Mouse (Mus musculus): Measurements from ENCODE around the gene Sec22b. TPM values are rescaled to one million over a fixed set of nuclear protein-coding genes. Genes with fewer than 3 reads are reported as not detected.

The Sec22b gene
- polyA plus RNA-seq, 1 experiment from 2014 or later = 114 TPM

- H3K27me3 ChIP-seq (ENCODE audit: control insufficient read depth, insufficient read depth, low read length) = no peaks in the 10 kb centered on the region; the same call in 1 of the 2 replicates
- H3K4me3 ChIP-seq (replicated peaks; ENCODE audit: low read depth, low read length) = no peak overlapping the region
- H3K4me1 ChIP-seq (ENCODE audit: control insufficient read depth, insufficient read depth, low read length) = no peaks in the 10 kb centered on the region
- H3K27ac ChIP-seq (replicated peaks; ENCODE audit: low read depth, low read length) = no peak overlapping the region
- no peak for ATAC-seq (ENCODE audit: low FRiP score, low TSS enrichment)
- no peak overlapping the region for H3K4me2 ChIP-seq (ENCODE audit: low read length)
- H3K9ac ChIP-seq (replicated peaks; ENCODE audit: low read length) = no peak overlapping the region
- no peaks in the 10 kb centered on the region for H3K9me3 ChIP-seq (ENCODE audit: control insufficient read depth, low read length)
- no peak for DNase-seq
- no peaks in the 10 kb centered on the region for H3K36me3 ChIP-seq (ENCODE audit: control insufficient read depth, insufficient read depth, low read length)
- 54% methylated on average over 6 of the region's 6 CpGs for WGBS
These were observed 10.8 kb upstream of the Sec22b start for GRCm38 (mm10) chr3:97890205-97890604.

GRCm38 (mm10) chr3:97894695-97895094 is 6.3 kb upstream of the Sec22b start:
- H3K27ac ChIP-seq (replicated peaks; ENCODE audit: low read depth, low read length) = no peak overlapping the region
- no peak overlapping the region for H3K4me2 ChIP-seq (ENCODE audit: low read length)
- DNase-seq = peak; percentile 17
- H3K36me3 ChIP-seq (ENCODE audit: control insufficient read depth, insufficient read depth, low read length) = no peaks in the 10 kb centered on the region
- H3K27me3 ChIP-seq (ENCODE audit: control insufficient read depth, insufficient read depth, low read length) = no peaks in the 10 kb centered on the region
- H3K9ac ChIP-seq (replicated peaks; ENCODE audit: low read length) = no peak overlapping the region
- WGBS = 53% methylated on average over 6 of the region's 6 CpGs
- no peaks in the 10 kb centered on the region for H3K9me3 ChIP-seq (ENCODE audit: control insufficient read depth, low read length)
- no peak overlapping the region for H3K4me3 ChIP-seq (replicated peaks; ENCODE audit: low read depth, low read length)
- no peak for ATAC-seq (ENCODE audit: low FRiP score, low TSS enrichment)
- H3K4me1 ChIP-seq (ENCODE audit: control insufficient read depth, insufficient read depth, low read length) = no peaks in the 10 kb centered on the region

GRCm38 (mm10) chr3:97898381-97898780 is 2.6 kb upstream of the Sec22b start:
- DNase-seq (no peak), ATAC-seq (ENCODE audit: low FRiP score, low TSS enrichment) (no peak)
- Histone ChIP-seq H3K4me2 (ENCODE audit: low read length) (no peak overlapping the region), H3K9ac (replicated peaks; ENCODE audit: low read length) (no peak overlapping the region), H3K27ac (replicated peaks; ENCODE audit: low read depth, low read length) (no peak overlapping the region), H3K4me3 (replicated peaks; ENCODE audit: low read depth, low read length) (no peak overlapping the region), H3K27me3 (ENCODE audit: control insufficient read depth, insufficient read depth, low read length) (no peaks in the 10 kb centered on the region), H3K36me3 (ENCODE audit: control insufficient read depth, insufficient read depth, low read length) (no peaks in the 10 kb centered on the region), H3K4me1 (ENCODE audit: control insufficient read depth, insufficient read depth, low read length) (peaks cover 11% of the 10 kb centered on the region), H3K9me3 (ENCODE audit: control insufficient read depth, low read length) (no peaks in the 10 kb centered on the region)
- 73% methylated on average over 3 of the region's 3 CpGs for WGBS

- Histone ChIP-seq H3K27ac (replicated peaks; ENCODE audit: low read depth, low read length) (no peak overlapping the region), H3K27me3 (ENCODE audit: control insufficient read depth, insufficient read depth, low read length) (no peaks in the 10 kb centered on the region), H3K4me2 (ENCODE audit: low read length) (peak overlapping the region; percentile 81), H3K9me3 (ENCODE audit: control insufficient read depth, low read length) (no peaks in the 10 kb centered on the region), H3K4me3 (replicated peaks; ENCODE audit: low read depth, low read length) (peak overlapping the region; percentile 60), H3K9ac (replicated peaks; ENCODE audit: low read length) (peak overlapping the region; percentile 80), H3K36me3 (ENCODE audit: control insufficient read depth, insufficient read depth, low read length) (no peaks in the 10 kb centered on the region), H3K4me1 (ENCODE audit: control insufficient read depth, insufficient read depth, low read length) (peaks cover 11% of the 10 kb centered on the region)
- ATAC-seq (ENCODE audit: low FRiP score, low TSS enrichment) (no peak; the same call in 1 of the 2 replicates), DNase-seq (no peak)
- 30% methylated on average over 5 of the region's 5 CpGs for WGBS
These were observed 596 bp downstream of the Sec22b start for GRCm38 (mm10) chr3:97901586-97901985.

GRCm38 (mm10) chr3:97909737-97910136 is 8.7 kb downstream of the Sec22b start:
- Histone ChIP-seq H3K9me3 (ENCODE audit: control insufficient read depth, low read length) (no peaks in the 10 kb centered on the region), H3K27me3 (ENCODE audit: control insufficient read depth, insufficient read depth, low read length) (no peaks in the 10 kb centered on the region), H3K36me3 (ENCODE audit: control insufficient read depth, insufficient read depth, low read length) (peaks cover 23% of the 10 kb centered on the region), H3K9ac (replicated peaks; ENCODE audit: low read length) (no peak overlapping the region), H3K4me1 (ENCODE audit: control insufficient read depth, insufficient read depth, low read length) (no peaks in the 10 kb centered on the region), H3K27ac (replicated peaks; ENCODE audit: low read depth, low read length) (no peak overlapping the region), H3K4me3 (replicated peaks; ENCODE audit: low read depth, low read length) (no peak overlapping the region), H3K4me2 (ENCODE audit: low read length) (no peak overlapping the region)
- WGBS = 78% methylated on average over 2 of the region's 2 CpGs
- DNase-seq (no peak), ATAC-seq (ENCODE audit: low FRiP score, low TSS enrichment) (no peak)

GRCm38 (mm10) chr3:97911093-97911492 is 10.1 kb downstream of the Sec22b start:
- no peak overlapping the region for H3K4me2 ChIP-seq (ENCODE audit: low read length)
- no peak overlapping the region for H3K9ac ChIP-seq (replicated peaks; ENCODE audit: low read length)
- no peak overlapping the region for H3K4me3 ChIP-seq (replicated peaks; ENCODE audit: low read depth, low read length)
- peaks cover 31% of the 10 kb centered on the region for H3K36me3 ChIP-seq (ENCODE audit: control insufficient read depth, insufficient read depth, low read length)
- no peaks in the 10 kb centered on the region for H3K4me1 ChIP-seq (ENCODE audit: control insufficient read depth, insufficient read depth, low read length)
- H3K27me3 ChIP-seq (ENCODE audit: control insufficient read depth, insufficient read depth, low read length) = no peaks in the 10 kb centered on the region
- H3K9me3 ChIP-seq (ENCODE audit: control insufficient read depth, low read length) = no peaks in the 10 kb centered on the region
- 90% methylated on average over 7 of the region's 7 CpGs for WGBS
- no peak for ATAC-seq (ENCODE audit: low FRiP score, low TSS enrichment)
- no peak overlapping the region for H3K27ac ChIP-seq (replicated peaks; ENCODE audit: low read depth, low read length)
- DNase-seq = no peak

- H3K27ac ChIP-seq (replicated peaks; ENCODE audit: low read depth, low read length) = no peak overlapping the region
- H3K36me3 ChIP-seq (ENCODE audit: control insufficient read depth, insufficient read depth, low read length) = peaks cover 37% of the 10 kb centered on the region
- ATAC-seq (ENCODE audit: low FRiP score, low TSS enrichment) (no peak; the same call in 1 of the 2 replicates), DNase-seq (peak; percentile 58)
- 78% methylated on average over 4 of the region's 4 CpGs for WGBS
- no peak overlapping the region for H3K9ac ChIP-seq (replicated peaks; ENCODE audit: low read length)
- H3K4me1 ChIP-seq (ENCODE audit: control insufficient read depth, insufficient read depth, low read length) = no peaks in the 10 kb centered on the region
- H3K27me3 ChIP-seq (ENCODE audit: control insufficient read depth, insufficient read depth, low read length) = no peaks in the 10 kb centered on the region
- no peak overlapping the region for H3K4me2 ChIP-seq (ENCODE audit: low read length)
- H3K4me3 ChIP-seq (replicated peaks; ENCODE audit: low read depth, low read length) = no peak overlapping the region
- H3K9me3 ChIP-seq (ENCODE audit: control insufficient read depth, low read length) = no peaks in the 10 kb centered on the region
These were observed 14.1 kb downstream of the Sec22b start for GRCm38 (mm10) chr3:97915081-97915480.

GRCm38 (mm10) chr3:97918885-97919550 is 18.0 kb downstream of the Sec22b start:
- no peak for ATAC-seq (ENCODE audit: low FRiP score, low TSS enrichment)
- Histone ChIP-seq H3K36me3 (ENCODE audit: control insufficient read depth, insufficient read depth, low read length) (peaks cover 64% of the 10 kb centered on the region), H3K4me1 (ENCODE audit: control insufficient read depth, insufficient read depth, low read length) (no peaks in the 10 kb centered on the region), H3K9me3 (ENCODE audit: control insufficient read depth, low read length) (no peaks in the 10 kb centered on the region), H3K9ac (replicated peaks; ENCODE audit: low read length) (no peak overlapping the region), H3K4me2 (ENCODE audit: low read length) (no peak overlapping the region), H3K27ac (replicated peaks; ENCODE audit: low read depth, low read length) (no peak overlapping the region), H3K27me3 (ENCODE audit: control insufficient read depth, insufficient read depth, low read length) (no peaks in the 10 kb centered on the region), H3K4me3 (replicated peaks; ENCODE audit: low read depth, low read length) (no peak overlapping the region)
- DNase-seq = no peak
- WGBS = 97% methylated on average over 10 of the region's 10 CpGs

GRCm38 (mm10) chr3:97925246-97925645 is 24.3 kb downstream of the Sec22b start:
- Histone ChIP-seq H3K4me3 (replicated peaks; ENCODE audit: low read depth, low read length) (no peak overlapping the region), H3K4me2 (ENCODE audit: low read length) (no peak overlapping the region), H3K36me3 (ENCODE audit: control insufficient read depth, insufficient read depth, low read length) (peaks cover 31% of the 10 kb centered on the region), H3K4me1 (ENCODE audit: control insufficient read depth, insufficient read depth, low read length) (no peaks in the 10 kb centered on the region), H3K27me3 (ENCODE audit: control insufficient read depth, insufficient read depth, low read length) (no peaks in the 10 kb centered on the region), H3K9me3 (ENCODE audit: control insufficient read depth, low read length) (no peaks in the 10 kb centered on the region), H3K27ac (replicated peaks; ENCODE audit: low read depth, low read length) (no peak overlapping the region), H3K9ac (replicated peaks; ENCODE audit: low read length) (no peak overlapping the region)
- WGBS = 90% methylated on average over 2 of the region's 2 CpGs
- ATAC-seq (ENCODE audit: low FRiP score, low TSS enrichment) (no peak), DNase-seq (no peak)
